Mouse (Mus musculus) liver, adult 2 months (tissue): ENCODE results near the gene Carm1. TPM values are rescaled to one million over a fixed set of nuclear protein-coding genes. Genes with fewer than 3 reads are reported as not detected.

Source experiments
- DNase-seq: peaks from one replicate; pipeline ENCODE4 v3.0.0-alpha.2; 2011; ENCODE audit warnings: low read depth, low spot score; ENCODE audit errors: extremely low read depth
- H3K27ac ChIP-seq: fragments of 200-500 bp; replicated peaks from 2 replicates; pipeline ENCODE4 v1.5.1; 2012; ENCODE audit warnings: low read depth, mild to moderate bottlenecking, control low read depth, inconsistent platforms, low read length; ENCODE audit not compliant: insufficient read depth
- H3K27me3 ChIP-seq: fragments of 200-500 bp; 2 replicates; pipeline ENCODE4 v1.6.1; 2012; ENCODE audit warnings: mild to moderate bottlenecking, moderate library complexity, low read length, inconsistent platforms; ENCODE audit not compliant: control insufficient read depth, insufficient read depth
- H3K36me3 ChIP-seq: fragments of 200-500 bp; 2 replicates; pipeline ENCODE4 v1.6.1; 2012; ENCODE audit warnings: low read length, inconsistent platforms; ENCODE audit not compliant: control insufficient read depth, insufficient read depth
- H3K4me1 ChIP-seq: fragments of 200-500 bp; 2 replicates; pipeline ENCODE4 v1.6.1; 2011; ENCODE audit warnings: low read length; ENCODE audit not compliant: control insufficient read depth, insufficient read depth
- H3K4me3 ChIP-seq: fragments of 200-500 bp; 2 replicates; pipeline ENCODE4 v1.5.1; 2011; ENCODE audit warnings: low read depth, mild to moderate bottlenecking, control low read depth, low read length, moderate library complexity; ENCODE audit not compliant: insufficient read depth
- H3K79me2 ChIP-seq: fragments of 200-500 bp; 2 replicates; pipeline ENCODE4 v1.6.1; 2012; ENCODE audit warnings: inconsistent platforms, mild to moderate bottlenecking, low read length, moderate library complexity; ENCODE audit not compliant: control insufficient read depth, insufficient read depth
- H3K9ac ChIP-seq: fragments of 200-500 bp; 2 replicates; pipeline ENCODE4 v1.6.1; 2012; ENCODE audit warnings: low read depth, mild to moderate bottlenecking, control low read depth, inconsistent platforms, low read length
- CTCF ChIP-seq: fragments of 200-500 bp; IDR thresholded peaks from 2 replicates; pipeline ENCODE4 v1.5.1; 2011; ENCODE audit warnings: low read depth, low read length, control low read depth
- POLR2A ChIP-seq: fragments of 200-500 bp; IDR thresholded peaks from 2 replicates; pipeline ENCODE4 v1.6.1; 2011; ENCODE audit warnings: low read length, control low read depth; ENCODE audit not compliant: insufficient read depth; ENCODE audit errors: extremely low read depth
- WGBS: fragments of 180-500 bp; shearing (Covaris S2); methylation state at CpG from one replicate; pipeline ENCODE4 v1.1.7; 2018; 5-methylcytosine and 5-hydroxymethylcytosine counted together
- polyA plus RNA-seq: library from polyadenylated mRNA; depleted of rRNA; stranded (reverse); fragments of >200 nt; gene quantifications from 2 replicates; pipeline ENCODE4 v1.2.3, GENCODE M21; 2012
- total RNA-seq: library from RNA; depleted of rRNA; stranded (reverse); fragments of >200 nt; gene quantifications from 2 replicates; pipeline ENCODE4 v1.2.3, GENCODE M21; 2014

Carm1 gene
- total and polyA plus RNA-seq, 2 experiments: 5.0 to 28.5 TPM

DNA sequence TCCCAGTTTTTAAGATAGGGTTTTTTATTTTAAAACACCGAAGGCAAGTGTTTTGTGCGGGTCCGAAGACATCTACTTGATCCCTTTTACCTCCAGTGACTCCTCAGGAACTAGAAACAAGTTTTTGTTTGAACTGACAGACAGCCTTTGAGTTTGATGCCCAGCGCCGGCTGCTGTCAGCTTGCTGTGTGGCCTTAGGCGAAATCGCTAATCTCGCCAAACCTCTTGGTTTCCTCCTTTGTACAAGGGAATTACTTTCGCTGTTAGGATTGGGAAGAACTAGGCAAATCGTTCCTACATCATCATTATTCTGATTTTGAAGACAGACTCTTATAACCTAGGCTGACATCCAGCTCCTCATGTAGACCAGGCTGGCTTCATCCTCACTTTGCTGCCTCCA is 70.4 kb downstream of the Carm1 start:
- peak overlapping the region; percentile 13; the same call in 1 of the 2 replicates for H3K27ac ChIP-seq
- WGBS: 3% methylated on average over 10 of the region's 10 CpGs
- no peaks in the 10 kb centered on the region for H3K27me3 ChIP-seq
- peaks cover 4% of the 10 kb centered on the region for H3K4me1 ChIP-seq
- no peaks in the 10 kb centered on the region for H3K36me3 ChIP-seq
- peak overlapping the region; percentile 49 for H3K9ac ChIP-seq
- DNase-seq: peak; percentile 35
- TF ChIP-seq CTCF (no peak), POLR2A (no peak)
- H3K4me3 ChIP-seq: peak overlapping the region; percentile 90
- peaks cover 28% of the 10 kb centered on the region; the same call in 1 of the 2 replicates for H3K79me2 ChIP-seq

DNA sequence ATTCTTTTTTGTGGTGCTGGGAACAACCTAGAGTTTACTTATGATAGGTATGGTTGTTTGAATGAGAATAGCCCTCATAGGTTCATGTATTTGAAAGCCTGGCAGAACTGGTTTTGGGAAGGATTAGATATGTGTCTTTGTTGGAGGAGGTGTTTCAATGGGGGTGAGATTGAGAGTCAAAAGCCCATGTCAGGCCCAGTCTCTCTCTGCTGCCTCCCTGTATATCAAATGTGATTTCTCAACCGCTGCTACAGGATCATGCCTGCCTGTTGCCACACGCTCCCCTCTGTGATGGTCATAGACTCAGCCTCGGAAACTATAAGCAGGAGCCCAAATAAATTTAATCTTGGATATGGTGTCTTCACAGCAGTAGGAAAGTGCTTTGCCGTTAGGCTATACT is 73.5 kb downstream of the Carm1 start:
- Histone ChIP-seq H3K27me3 (no peaks in the 10 kb centered on the region), H3K4me3 (no peak overlapping the region), H3K27ac (no peak overlapping the region), H3K36me3 (no peaks in the 10 kb centered on the region), H3K79me2 (peaks cover 37% of the 10 kb centered on the region; the same call in 1 of the 2 replicates), H3K9ac (no peak overlapping the region), H3K4me1 (peaks cover 4% of the 10 kb centered on the region)
- no peak for DNase-seq
- whole genome bisulfite sequencing: 71% methylated on average over 4 of the region's 4 CpGs
- TF ChIP-seq CTCF (no peak), POLR2A (no peak)

DNA sequence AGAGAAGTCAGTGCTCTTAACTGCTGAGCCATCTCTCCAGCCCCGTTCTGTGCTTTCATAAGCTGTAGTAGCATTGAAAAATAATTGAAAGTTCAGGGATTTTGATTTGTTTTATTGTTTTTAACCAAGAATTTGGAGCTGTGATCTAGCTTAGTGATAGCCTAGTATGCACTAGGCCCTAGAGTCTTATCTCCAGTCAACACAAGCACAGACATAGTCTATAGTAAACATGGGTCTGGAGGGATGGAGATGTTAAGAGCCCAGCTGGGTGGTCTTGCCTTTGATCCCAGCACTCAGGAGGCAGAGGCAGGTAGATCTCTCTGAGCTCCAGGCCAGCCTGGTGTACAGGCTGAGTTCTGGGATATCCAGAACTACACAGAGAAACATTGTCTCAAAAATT is 76.0 kb downstream of the Carm1 start:
- H3K4me1 ChIP-seq: no peaks in the 10 kb centered on the region; the same call in 1 of the 2 replicates
- H3K9ac ChIP-seq: no peak overlapping the region
- DNase-seq: no peak
- no peaks in the 10 kb centered on the region for H3K36me3 ChIP-seq
- H3K4me3 ChIP-seq: no peak overlapping the region
- TF ChIP-seq CTCF (no peak), POLR2A (no peak)
- H3K27ac ChIP-seq: no peak overlapping the region
- WGBS: 100% methylated on average over 1 of the region's 1 CpGs
- peaks cover 42% of the 10 kb centered on the region; the same call in 1 of the 2 replicates for H3K79me2 ChIP-seq
- no peaks in the 10 kb centered on the region for H3K27me3 ChIP-seq

DNA sequence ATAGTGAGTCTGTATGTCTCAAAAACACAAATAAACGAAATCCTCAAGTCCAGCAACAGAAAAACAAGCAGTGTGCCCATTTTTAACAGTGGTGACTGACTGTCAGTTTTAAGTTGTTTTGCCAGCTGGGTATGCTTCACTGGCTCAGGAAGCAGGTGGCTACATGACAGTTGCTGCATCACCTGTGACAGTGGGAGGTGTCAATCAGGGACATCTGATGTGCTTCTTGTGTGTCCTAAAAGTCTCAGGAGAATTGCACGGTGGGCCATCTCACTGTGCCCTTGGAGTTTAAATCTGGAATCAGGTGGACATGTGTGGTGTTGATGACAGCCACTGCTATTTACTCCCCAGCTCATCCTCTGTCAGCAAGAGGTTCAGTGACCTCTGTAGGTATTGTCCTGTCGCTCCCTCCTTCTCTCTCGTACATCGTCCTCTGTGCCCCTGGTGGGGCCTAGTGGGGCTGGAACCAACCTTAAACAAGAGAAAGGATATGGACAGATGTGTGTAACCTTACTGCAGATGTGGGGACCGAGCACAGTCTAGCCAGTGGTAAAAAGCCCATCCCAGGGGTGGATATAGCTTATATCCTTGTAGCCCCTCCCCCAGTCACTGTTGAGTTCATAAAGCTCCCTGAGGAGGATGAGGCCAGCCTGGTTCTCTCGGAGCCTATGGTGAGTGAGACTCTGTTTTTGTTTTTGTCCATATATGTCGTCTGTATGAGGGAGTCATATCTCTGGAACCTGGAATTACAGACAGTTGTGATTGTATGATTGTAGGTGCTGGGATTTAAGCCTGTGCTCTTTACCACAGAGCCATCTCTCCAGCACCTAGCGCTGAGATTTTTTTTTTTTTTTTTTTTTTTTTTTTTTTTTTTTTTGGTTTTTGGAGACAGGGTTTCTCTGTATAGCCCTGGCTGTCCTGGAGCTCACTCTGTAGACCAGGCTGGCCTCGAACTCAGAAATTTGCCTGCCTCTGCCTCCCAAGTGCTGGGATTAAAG is 78.9 kb downstream of the Carm1 start:
- 88% methylated on average over 10 of the region's 10 CpGs for WGBS
- H3K9ac ChIP-seq: no peak overlapping the region
- H3K27me3 ChIP-seq: no peaks in the 10 kb centered on the region
- no peak overlapping the region for H3K4me3 ChIP-seq
- H3K36me3 ChIP-seq: no peaks in the 10 kb centered on the region
- no peak overlapping the region for H3K27ac ChIP-seq
- H3K79me2 ChIP-seq: peaks cover 33% of the 10 kb centered on the region; the same call in 1 of the 2 replicates
- no peaks in the 10 kb centered on the region for H3K4me1 ChIP-seq
- DNase-seq: no peak
- no peak for TF ChIP-seq CTCF
- TF ChIP-seq POLR2A: no peak

DNA sequence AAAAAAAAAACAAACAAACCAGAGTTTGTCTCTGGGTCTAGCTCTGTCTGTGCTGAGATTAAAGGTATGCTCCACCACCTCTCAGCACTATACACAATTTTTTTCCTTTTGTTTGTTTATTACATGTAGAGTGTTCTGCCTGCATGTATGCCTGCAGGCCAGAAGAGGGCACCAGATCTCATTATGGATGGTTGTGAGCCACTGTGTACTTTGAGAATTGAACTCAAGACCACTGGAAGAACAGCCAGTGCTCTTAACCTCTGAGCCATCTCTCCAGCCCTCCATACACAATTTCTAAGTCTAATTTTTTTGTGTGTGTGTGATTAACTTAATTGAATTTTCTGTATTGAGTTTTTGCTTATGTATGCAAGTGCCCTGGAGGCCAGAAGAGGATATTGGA is 79.9 kb downstream of the Carm1 start:
- Histone ChIP-seq H3K4me3 (no peak overlapping the region), H3K27ac (no peak overlapping the region)

More for the DNA sequence above, 79.9 kb downstream of the Carm1 start:
- no peaks in the 10 kb centered on the region for H3K36me3 ChIP-seq
- H3K9ac ChIP-seq: no peak overlapping the region
- TF ChIP-seq CTCF (peak; percentile 26; the same call in 1 of the 2 replicates), POLR2A (no peak)
- H3K27me3 ChIP-seq: no peaks in the 10 kb centered on the region
- no peaks in the 10 kb centered on the region for H3K4me1 ChIP-seq
- DNase-seq: peak; percentile 34
- H3K79me2 ChIP-seq: peaks cover 24% of the 10 kb centered on the region; the same call in 1 of the 2 replicates
